Mouse (Mus musculus) cerebellum, adult 18-20 months (tissue): ENCODE data around the gene Foxn3.
A peak's percentile ranks its signal among the peaks of the same experiment; 100 is the strongest.

Experiments
- DNase-seq, 2 experiments: peaks; one replicate each; pipeline ENCODE4 v3.0.0; 2021

Foxn3 gene

DNA sequence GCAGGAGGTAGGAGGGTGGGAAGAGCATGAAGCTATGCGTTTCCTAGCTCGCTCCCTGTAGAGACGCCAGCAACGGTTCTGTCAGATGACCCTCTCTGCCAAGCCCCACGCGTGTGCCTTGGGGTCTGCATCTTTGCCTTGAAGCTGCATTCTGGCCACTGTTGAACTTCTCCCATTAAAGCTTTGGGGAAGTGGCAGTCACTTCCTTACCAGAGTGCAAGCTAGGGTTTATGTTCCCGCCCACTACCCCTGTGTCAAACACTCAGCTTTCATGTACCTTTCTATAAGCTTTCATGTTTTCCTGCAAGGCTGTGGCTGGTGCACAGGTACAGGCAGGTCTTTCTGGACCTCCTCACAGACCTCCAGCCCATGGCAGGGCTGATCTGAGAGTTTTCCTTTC, 409.2 kb downstream of the Foxn3 start:
- no peak for DNase-seq

DNA sequence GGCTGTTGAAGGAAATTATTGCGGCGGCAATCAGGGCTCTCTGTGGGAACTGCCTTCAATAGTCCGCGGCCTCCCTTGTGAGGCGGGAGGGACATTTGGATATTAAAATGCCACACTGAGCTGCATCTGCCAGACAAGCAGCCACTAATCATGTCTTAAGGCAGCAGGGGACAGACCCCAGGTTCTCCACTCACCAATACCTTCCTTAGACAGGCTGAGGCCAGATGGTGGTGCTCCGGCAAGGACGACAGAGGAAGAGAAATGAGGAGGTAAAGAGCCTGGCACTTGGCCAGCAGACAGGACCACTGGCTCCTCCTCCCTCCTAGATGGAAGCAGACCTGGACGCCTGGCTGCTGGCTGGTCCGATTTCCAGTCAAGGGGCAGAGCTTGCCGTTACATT, 409.7 kb downstream of the Foxn3 start:
- DNase-seq = peak; percentile 56 to 71

DNA sequence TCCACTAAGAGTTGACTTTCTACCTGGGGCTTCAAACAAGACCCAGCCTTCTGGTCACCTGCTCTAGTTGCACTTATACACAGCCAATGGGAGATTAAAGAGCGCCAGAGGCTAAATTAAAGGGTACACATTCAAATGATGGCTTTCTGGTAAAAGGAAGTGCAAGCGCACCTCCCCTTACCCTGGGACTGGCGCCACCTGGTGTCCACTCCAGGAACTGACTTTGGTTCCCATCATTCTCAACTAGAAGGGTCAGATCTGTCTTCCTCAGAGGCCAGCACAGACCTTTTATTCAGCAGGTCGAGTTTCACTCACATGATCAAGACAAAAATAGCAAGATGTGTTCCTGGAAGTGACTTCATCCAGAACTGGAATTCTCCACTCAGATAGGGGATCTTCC, 413.3 kb downstream of the Foxn3 start:
- peak; percentile 22 to 44 for DNase-seq

DNA sequence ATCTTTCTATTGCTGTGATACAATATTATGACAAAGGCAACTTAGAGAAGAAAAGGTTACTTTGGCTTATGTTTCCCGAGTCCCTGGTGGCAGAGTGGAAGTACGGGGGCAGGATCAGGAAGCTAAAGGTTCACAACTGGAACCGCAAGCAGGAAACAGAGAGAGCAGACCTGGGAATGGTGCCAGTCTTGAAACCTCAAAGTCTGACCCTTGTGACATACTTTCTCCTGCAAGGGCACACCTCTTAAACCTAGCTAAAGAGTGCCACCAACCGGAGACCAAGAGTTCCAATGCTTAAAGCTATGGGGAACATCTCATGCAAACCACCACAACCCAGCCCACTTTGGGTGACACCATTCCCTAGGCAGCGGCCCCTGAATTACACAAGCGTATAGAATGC, 414.2 kb downstream of the Foxn3 start:
- no peak for DNase-seq
